Mouse (Mus musculus): ENCODE results near the gene Rps18.
A peak's percentile ranks its signal among the peaks of the same experiment; 100 is the strongest.

DNA sequence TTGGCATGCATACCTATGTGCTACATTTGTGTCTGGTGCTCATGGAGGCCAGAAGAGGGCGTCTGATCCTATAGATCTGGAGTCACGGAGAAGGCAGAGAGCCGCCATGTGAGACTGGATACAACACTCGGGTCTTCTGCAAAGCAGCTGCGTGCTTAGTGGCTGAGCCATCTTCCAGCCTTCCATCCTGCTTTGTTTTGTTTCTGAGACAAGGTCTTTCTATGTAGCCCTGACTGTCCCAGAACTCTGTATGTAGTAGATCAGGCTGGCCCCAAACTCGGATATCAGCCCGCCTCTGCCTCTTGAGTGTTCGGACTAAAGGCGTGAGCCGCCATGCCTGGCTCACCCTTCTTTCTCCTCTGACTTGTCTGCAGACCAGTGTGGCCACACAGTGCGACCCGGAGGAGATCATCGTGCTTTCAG is 40.8 kb downstream of the Rps18 start:
- peak; percentile 59 for TF ChIP-seq CTCF (IDR thresholded peaks at IDR 0.05; ENCODE audit: low read depth)
- no peak for TF ChIP-seq EP300 (IDR thresholded peaks at IDR 0.05; ENCODE audit: low read depth)
